Mouse (Mus musculus) spleen, adult 2 months (tissue): ENCODE measurements around the gene Jtb.

Experiments
- CTCF ChIP-seq: fragments of 200-500 bp; IDR thresholded peaks from 2 replicates; pipeline ENCODE4 v1.5.1; 2011; ENCODE audit warnings: mild to moderate bottlenecking, inconsistent platforms; ENCODE audit not compliant: insufficient read depth, insufficient read length, insufficient replicate concordance; ENCODE audit errors: extremely low read depth
- POLR2A ChIP-seq: fragments of 200-500 bp; IDR thresholded peaks from 2 replicates; pipeline ENCODE4 v1.6.1; 2011; ENCODE audit warnings: low read depth, low read length, inconsistent platforms

- TF ChIP-seq POLR2A (peak; percentile 8), CTCF (peak; percentile 82)
Measured at GRCm38 (mm10) chr3:90265034-90265931, 33.9 kb downstream of the Jtb start, which contains the start of gene Dennd4b.
